Mouse (Mus musculus): ENCODE results near the gene Nectin3.

GRCm38 (mm10) chr16:46431317-46431716 is 67.0 kb downstream of the Nectin3 start:
- TF ChIP-seq CTCF (IDR thresholded peaks at IDR 0.05; ENCODE audit: low read depth): no peak
- no peak for TF ChIP-seq EP300 (IDR thresholded peaks at IDR 0.05; ENCODE audit: low read depth)

Data from heart, postnatal 0 days (tissue).